ENCODE assay signal across 10 mouse cellular contexts in the genomic region with DNA sequence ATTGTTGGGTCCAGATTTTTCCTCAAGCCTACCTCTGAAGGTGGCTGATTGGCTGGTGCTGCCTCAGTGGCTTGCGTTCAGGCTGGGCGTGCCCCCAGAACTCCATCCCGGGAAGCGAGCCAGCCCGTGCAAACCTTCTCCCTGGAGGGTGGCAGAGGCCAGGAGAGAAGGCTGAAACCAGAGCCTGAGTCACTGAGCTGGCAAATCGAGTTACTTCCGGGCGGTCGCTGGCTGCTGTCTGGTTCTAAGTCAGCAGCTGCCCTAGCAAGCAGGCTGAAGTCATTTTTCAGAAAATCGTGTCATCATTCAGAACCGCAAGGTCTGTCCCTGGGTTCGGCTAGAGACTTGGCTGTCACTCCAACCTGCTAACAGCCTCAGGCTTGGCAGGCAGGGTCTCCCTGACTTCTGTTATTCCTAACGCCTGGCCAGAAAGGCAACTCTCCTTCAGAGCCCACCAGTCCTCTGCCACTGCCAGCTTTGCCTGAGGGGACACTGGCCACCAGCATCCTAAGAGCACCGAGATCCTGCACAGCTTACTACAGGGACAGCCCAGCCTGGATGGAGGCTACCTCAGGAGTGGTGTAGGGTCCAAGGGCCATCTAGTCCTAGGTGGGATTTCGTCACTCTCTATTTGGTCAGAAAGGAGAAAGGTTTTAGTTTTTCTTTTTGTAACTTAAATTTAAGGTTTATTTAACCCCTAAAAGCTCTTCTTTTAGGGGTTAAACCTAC. TPM values are rescaled to one million over a fixed set of nuclear protein-coding genes. Genes with fewer than 3 reads are reported as not detected.
DNase-seq lines count a peak whose midpoint lies in the region; ATAC-seq lines count a peak whose summit lies in the region.
"Had no signal": no experiment of that assay in that cellular context is flagged by ENCODE, and none has a peak within 500 bp of the region (broad histone marks: within the 10 kb centered on the region; RNA-seq: fewer than 3 reads in every experiment).

No protein-coding gene starts in this region.

- 44% methylated on average over 15 of the region's 15 CpGs for WGBS in limb, embryonic 13.5 days
- WGBS in limb, embryonic 10.5 days, result 77% methylated on average over 15 of the region's 15 CpGs
- WGBS in kidney, embryonic 16.5 days, result 29% methylated on average over 15 of the region's 15 CpGs
- WGBS in stomach, embryonic 16.5 days, result 46% methylated on average over 15 of the region's 15 CpGs

- no peaks in the 10 kb centered on the region for H3K27me3 ChIP-seq in limb, embryonic 13.5 days
- H3K27me3 ChIP-seq in limb, embryonic 10.5 days (ENCODE audit: low read depth, poor library complexity, severe bottlenecking), result no peaks in the 10 kb centered on the region
- no peaks in the 10 kb centered on the region for H3K27me3 ChIP-seq in kidney, embryonic 16.5 days (ENCODE audit: insufficient read depth, low read length)
- H3K27me3 ChIP-seq in stomach, embryonic 16.5 days (ENCODE audit: control insufficient read depth, insufficient read depth, low read length), result no peaks in the 10 kb centered on the region

- H3K9me3 ChIP-seq in limb, embryonic 13.5 days, result no peaks in the 10 kb centered on the region
- H3K9me3 ChIP-seq in limb, embryonic 10.5 days (replicated peaks), result no peaks in the 10 kb centered on the region
- no peaks in the 10 kb centered on the region for H3K9me3 ChIP-seq in kidney, embryonic 16.5 days (ENCODE audit: low read length)
- no peaks in the 10 kb centered on the region for H3K9me3 ChIP-seq in stomach, embryonic 16.5 days (replicated peaks; ENCODE audit: control insufficient read depth, low read length)

- H3K4me3 ChIP-seq in limb, embryonic 13.5 days, result no peak overlapping the region
- H3K4me3 ChIP-seq in limb, embryonic 10.5 days, result no peak overlapping the region
- H3K4me3 ChIP-seq in kidney, embryonic 16.5 days (ENCODE audit: low read length), result no peak overlapping the region
- H3K4me3 ChIP-seq in stomach, embryonic 16.5 days (replicated peaks; ENCODE audit: low read length), result no peak overlapping the region
- H3K4me3 ChIP-seq: megakaryocyte, embryonic 14.5 days had no signal

- peaks cover 21% of the 10 kb centered on the region for H3K4me1 ChIP-seq in limb, embryonic 13.5 days
- H3K4me1 ChIP-seq in limb, embryonic 10.5 days, result peaks cover 15% of the 10 kb centered on the region
- H3K4me1 ChIP-seq in kidney, embryonic 16.5 days (ENCODE audit: insufficient read depth, low read length), result peaks cover 22% of the 10 kb centered on the region
- peaks cover 22% of the 10 kb centered on the region for H3K4me1 ChIP-seq in stomach, embryonic 16.5 days (ENCODE audit: control insufficient read depth, insufficient read depth, low read length)

- H3K4me2 ChIP-seq in limb, embryonic 13.5 days (replicated peaks), result no peak overlapping the region
- H3K4me2 ChIP-seq in kidney, embryonic 16.5 days (replicated peaks; ENCODE audit: low read depth, low read length), result no peak overlapping the region
- no peak overlapping the region for H3K4me2 ChIP-seq in stomach, embryonic 16.5 days (ENCODE audit: low read depth, low read length)

- no peak for DNase-seq in limb, embryonic 10.5 days (ENCODE audit: low spot score)
- peak; percentile 67 to 69 for DNase-seq in cerebellum, adult 18-20 months
- peak; percentile 86 for DNase-seq in gastrocnemius, postnatal 25 days
- DNase-seq in thymus, postnatal 25 days, result no peak

- no peak overlapping the region for H3K9ac ChIP-seq in limb, embryonic 13.5 days
- peak overlapping the region; percentile 47 for H3K9ac ChIP-seq in kidney, embryonic 16.5 days (replicated peaks; ENCODE audit: low read length)
- H3K9ac ChIP-seq in stomach, embryonic 16.5 days (ENCODE audit: low read length), result peak overlapping the region; percentile 46; the same call in 1 of the 2 replicates

- no peaks in the 10 kb centered on the region for H3K36me3 ChIP-seq in limb, embryonic 13.5 days
- no peaks in the 10 kb centered on the region for H3K36me3 ChIP-seq in limb, embryonic 10.5 days
- no peaks in the 10 kb centered on the region for H3K36me3 ChIP-seq in kidney, embryonic 16.5 days (ENCODE audit: insufficient read depth, low read length)
- no peaks in the 10 kb centered on the region for H3K36me3 ChIP-seq in stomach, embryonic 16.5 days (ENCODE audit: control insufficient read depth, insufficient read depth, low read length)

- peak overlapping the region; percentile 35; the same call in 1 of the 2 replicates for H3K27ac ChIP-seq in limb, embryonic 13.5 days
- H3K27ac ChIP-seq in limb, embryonic 10.5 days, result no peak overlapping the region; the same call in 1 of the 2 replicates
- peak overlapping the region; percentile 71 for H3K27ac ChIP-seq in kidney, embryonic 16.5 days (ENCODE audit: low read length)
- peak overlapping the region; percentile 10; the same call in 1 of the 2 replicates for H3K27ac ChIP-seq in stomach, embryonic 16.5 days (ENCODE audit: low read length)

- ATAC-seq in limb, embryonic 13.5 days (ENCODE audit: low FRiP score, low read depth), result peak; percentile 60; the same call in 1 of the 2 replicates
- ATAC-seq in kidney, embryonic 16.5 days (ENCODE audit: low FRiP score, low TSS enrichment), result peak; percentile 43; the same call in 1 of the 2 replicates
- ATAC-seq in stomach, embryonic 16.5 days (ENCODE audit: insufficient read depth, low FRiP score), result no peak
- ATAC-seq in megakaryocyte, adult 5-6 weeks (ENCODE audit: poor library complexity, severe bottlenecking), result no peak

RNA-seq across cellular contexts. Expression of gene Tmem51, which starts 11.6 kb away (rescaled TPM):
- polyA plus RNA-seq in limb, embryonic 13.5 days (2015; fragmentation: Nextera tagmentation; extraction: Ambion mirVana), result 14.2 and 14.5 TPM in 2 replicates
- polyA plus RNA-seq in limb, embryonic 10.5 days (2016; fragmentation: Nextera tagmentation; extraction: Ambion mirVana), result 7.0 and 10.8 TPM in 2 replicates
- 1 to 10 TPM in 1 of 2 experiments, under 1 TPM in 1; 0.61 to 1.2 TPM for total RNA-seq in gastrocnemius, postnatal 25 days (2021)
- 41.6 and 42.7 TPM in 2 replicates for polyA plus RNA-seq in kidney, embryonic 16.5 days (2015; fragmentation: Nextera tagmentation; extraction: Ambion mirVana)
- 79.2 and 87.9 TPM in 2 replicates for polyA plus RNA-seq in stomach, embryonic 16.5 days (2015; fragmentation: Nextera tagmentation; extraction: Ambion mirVana)
- total RNA-seq in megakaryocyte, adult 5-6 weeks (2015), result 16.8 and 18.7 TPM in 2 replicates
- 13.5 and 18.7 TPM in 2 replicates for total RNA-seq in megakaryocyte, adult 5-6 weeks (2017)
- total RNA-seq: MEL had no signal

Comparison
In these comparisons a context has a peak if more than half of its experiments do, and no peak if none do; other contexts are left out.
1. ATAC-seq: peak in limb, embryonic 13.5 days (single experiment) and kidney, embryonic 16.5 days (single experiment); none in stomach, embryonic 16.5 days (single experiment) and megakaryocyte, adult 5-6 weeks (single experiment).
2. DNase-seq: peak in cerebellum, adult 18-20 months (2 of 2) and gastrocnemius, postnatal 25 days (single experiment); none in limb, embryonic 10.5 days (single experiment) and thymus, postnatal 25 days (single experiment).